Mouse (Mus musculus): Measurements from ENCODE around the gene Pon2. TPM values are rescaled to one million over a fixed set of nuclear protein-coding genes. Genes with fewer than 3 reads are reported as not detected.

The Pon2 gene
- total and polyA plus RNA-seq, 2 experiments from 2014 or later, result 16.8 to 29.1 TPM

GRCm38 (mm10) chr6:5254869-5255268 lies 43.4 kb downstream of the Pon2 start:
- Histone ChIP-seq H3K4me1 (ENCODE audit: insufficient read depth) (peaks cover 6% of the 10 kb centered on the region; the same call in 1 of the 2 replicates), H3K9ac (no peak overlapping the region), H3K4me3 (ENCODE audit: low read depth, low read length) (no peak overlapping the region), H3K36me3 (ENCODE audit: insufficient read depth) (no peaks in the 10 kb centered on the region), H3K27ac (ENCODE audit: low read depth, low read length) (no peak overlapping the region), H3K4me2 (ENCODE audit: low read depth) (no peak overlapping the region), H3K9me3 (ENCODE audit: low read length) (no peaks in the 10 kb centered on the region), H3K27me3 (ENCODE audit: insufficient read depth, low read length) (no peaks in the 10 kb centered on the region)
- ATAC-seq, result no peak
- TF ChIP-seq CTCF (IDR thresholded peaks at IDR 0.05; ENCODE audit: low read depth), result no peak
- DNase-seq, result no peak
- 98% methylated on average over 2 of the region's 2 CpGs for WGBS

- 85% methylated on average over 6 of the region's 6 CpGs for WGBS
- Histone ChIP-seq H3K4me2 (ENCODE audit: low read depth) (no peak overlapping the region), H3K36me3 (ENCODE audit: insufficient read depth) (no peaks in the 10 kb centered on the region), H3K4me1 (ENCODE audit: insufficient read depth) (no peaks in the 10 kb centered on the region), H3K27me3 (ENCODE audit: insufficient read depth, low read length) (no peaks in the 10 kb centered on the region), H3K4me3 (ENCODE audit: low read depth, low read length) (no peak overlapping the region), H3K9ac (no peak overlapping the region), H3K9me3 (ENCODE audit: low read length) (no peaks in the 10 kb centered on the region), H3K27ac (ENCODE audit: low read depth, low read length) (no peak overlapping the region)
- no peak for TF ChIP-seq CTCF (IDR thresholded peaks at IDR 0.05; ENCODE audit: low read depth)
- DNase-seq, result no peak
- ATAC-seq, result no peak
Measured at GRCm38 (mm10) chr6:5245926-5246325, 52.3 kb downstream of the Pon2 start.

- ATAC-seq, result no peak
- no peaks in the 10 kb centered on the region for H3K27me3 ChIP-seq (ENCODE audit: insufficient read depth, low read length)
- 96% methylated on average over 3 of the region's 3 CpGs for WGBS
- no peaks in the 10 kb centered on the region for H3K9me3 ChIP-seq (ENCODE audit: low read length)
- no peak overlapping the region for H3K4me2 ChIP-seq (ENCODE audit: low read depth)
- no peaks in the 10 kb centered on the region for H3K4me1 ChIP-seq (ENCODE audit: insufficient read depth)
- no peak overlapping the region for H3K4me3 ChIP-seq (ENCODE audit: low read depth, low read length)
- DNase-seq, result no peak
- no peaks in the 10 kb centered on the region for H3K36me3 ChIP-seq (ENCODE audit: insufficient read depth)
- no peak for TF ChIP-seq CTCF (IDR thresholded peaks at IDR 0.05; ENCODE audit: low read depth)
- no peak overlapping the region for H3K9ac ChIP-seq
- H3K27ac ChIP-seq (ENCODE audit: low read depth, low read length), result no peak overlapping the region
Measured at GRCm38 (mm10) chr6:5238799-5239198, 59.5 kb downstream of the Pon2 start.

- Histone ChIP-seq H3K36me3 (ENCODE audit: insufficient read depth) (no peaks in the 10 kb centered on the region), H3K27ac (ENCODE audit: low read depth, low read length) (no peak overlapping the region), H3K27me3 (ENCODE audit: insufficient read depth, low read length) (no peaks in the 10 kb centered on the region), H3K4me1 (ENCODE audit: insufficient read depth) (no peaks in the 10 kb centered on the region), H3K9ac (no peak overlapping the region), H3K9me3 (ENCODE audit: low read length) (no peaks in the 10 kb centered on the region), H3K4me2 (ENCODE audit: low read depth) (no peak overlapping the region), H3K4me3 (ENCODE audit: low read depth, low read length) (no peak overlapping the region)
- no peak for ATAC-seq
- TF ChIP-seq CTCF (IDR thresholded peaks at IDR 0.05; ENCODE audit: low read depth), result no peak
- WGBS, result 93% methylated on average over 4 of the region's 4 CpGs
- no peak for DNase-seq
Measured at GRCm38 (mm10) chr6:5237510-5237909, 60.7 kb downstream of the Pon2 start.

- Histone ChIP-seq H3K4me3 (ENCODE audit: low read depth, low read length) (no peak overlapping the region), H3K36me3 (ENCODE audit: insufficient read depth) (no peaks in the 10 kb centered on the region), H3K4me1 (ENCODE audit: insufficient read depth) (no peaks in the 10 kb centered on the region), H3K27me3 (ENCODE audit: insufficient read depth, low read length) (no peaks in the 10 kb centered on the region), H3K4me2 (ENCODE audit: low read depth) (no peak overlapping the region), H3K27ac (ENCODE audit: low read depth, low read length) (no peak overlapping the region), H3K9ac (no peak overlapping the region), H3K9me3 (ENCODE audit: low read length) (no peaks in the 10 kb centered on the region)
- DNase-seq, result no peak
- no peak for ATAC-seq
- WGBS, result 71% methylated on average over 8 of the region's 8 CpGs
- no peak for TF ChIP-seq CTCF (IDR thresholded peaks at IDR 0.05; ENCODE audit: low read depth)
Measured at GRCm38 (mm10) chr6:5236843-5237371, 61.3 kb downstream of the Pon2 start.

GRCm38 (mm10) chr6:5234563-5234962 lies 63.7 kb downstream of the Pon2 start:
- TF ChIP-seq CTCF (IDR thresholded peaks at IDR 0.05; ENCODE audit: low read depth), result no peak
- ATAC-seq (no peak), DNase-seq (no peak)
- Histone ChIP-seq H3K4me1 (ENCODE audit: insufficient read depth) (no peaks in the 10 kb centered on the region), H3K9ac (no peak overlapping the region), H3K4me3 (ENCODE audit: low read depth, low read length) (no peak overlapping the region), H3K27me3 (ENCODE audit: insufficient read depth, low read length) (no peaks in the 10 kb centered on the region), H3K4me2 (ENCODE audit: low read depth) (no peak overlapping the region), H3K27ac (ENCODE audit: low read depth, low read length) (no peak overlapping the region), H3K9me3 (ENCODE audit: low read length) (no peaks in the 10 kb centered on the region), H3K36me3 (ENCODE audit: insufficient read depth) (no peaks in the 10 kb centered on the region)
- 84% methylated on average over 3 of the region's 3 CpGs for WGBS

GRCm38 (mm10) chr6:5233812-5234211 lies 64.4 kb downstream of the Pon2 start:
- ATAC-seq (no peak), DNase-seq (no peak)
- Histone ChIP-seq H3K27ac (ENCODE audit: low read depth, low read length) (no peak overlapping the region), H3K4me2 (ENCODE audit: low read depth) (no peak overlapping the region), H3K4me1 (ENCODE audit: insufficient read depth) (no peaks in the 10 kb centered on the region), H3K9me3 (ENCODE audit: low read length) (no peaks in the 10 kb centered on the region), H3K9ac (no peak overlapping the region), H3K36me3 (ENCODE audit: insufficient read depth) (no peaks in the 10 kb centered on the region), H3K4me3 (ENCODE audit: low read depth, low read length) (no peak overlapping the region), H3K27me3 (ENCODE audit: insufficient read depth, low read length) (no peaks in the 10 kb centered on the region)
- 87% methylated on average over 1 of the region's 1 CpGs for WGBS
- TF ChIP-seq CTCF (IDR thresholded peaks at IDR 0.05; ENCODE audit: low read depth), result no peak

All from forebrain, postnatal 0 days (tissue).